Comparison of ENCODE assay signal across 15 mouse cellular contexts in genomic region chr4:95134611-95135010, GRCm38 (mm10).
A peak's percentile ranks its signal among the peaks of the same experiment; 100 is the strongest.
DNase-seq lines count a peak whose midpoint lies in the region; ATAC-seq lines count a peak whose summit lies in the region.
"Had no signal": no experiment of that assay in that cellular context is flagged by ENCODE, and none has a peak within 500 bp of the region (broad histone marks: within the 10 kb centered on the region; RNA-seq: fewer than 3 reads in every experiment).

No protein-coding gene starts in this region.

- intact Hi-C loops in left cerebral cortex, postnatal 4 days (cut with DNase I): no loop called here
- intact Hi-C loops in gastrocnemius, postnatal 36 days (cut with DNase I): loop anchor here (5.0 kb wide), 1 partner anchor 52 kb away; no protein-coding TSS in a partner anchor

- H3K4me2 ChIP-seq in neural tube, embryonic 14.5 days (ENCODE audit: low read depth, low read length): no peak overlapping the region
- H3K4me2 ChIP-seq: embryonic facial prominence, embryonic 13.5 days; heart, embryonic 11.5 days; limb, embryonic 15.5 days had no signal

- H3K9ac ChIP-seq in neural tube, embryonic 14.5 days (replicated peaks; ENCODE audit: low read depth, low read length): no peak overlapping the region
- H3K9ac ChIP-seq: embryonic facial prominence, embryonic 13.5 days; limb, embryonic 15.5 days had no signal

- no peaks in the 10 kb centered on the region for H3K36me3 ChIP-seq in neural tube, embryonic 14.5 days (ENCODE audit: control insufficient read depth, insufficient read depth, low read length)
- H3K36me3 ChIP-seq: embryonic facial prominence, embryonic 13.5 days; limb, embryonic 15.5 days had no signal

- H3K27ac ChIP-seq in neural tube, embryonic 14.5 days (ENCODE audit: low read depth, low read length): no peak overlapping the region
- H3K27ac ChIP-seq: embryonic facial prominence, embryonic 13.5 days; limb, embryonic 15.5 days had no signal

- H3K9me3 ChIP-seq in neural tube, embryonic 14.5 days (ENCODE audit: control insufficient read depth, low read length): no peaks in the 10 kb centered on the region
- H3K9me3 ChIP-seq: embryonic facial prominence, embryonic 13.5 days; limb, embryonic 15.5 days had no signal

- peak; percentile 58; the same call in 1 of the 2 replicates for ATAC-seq in neural tube, embryonic 14.5 days (ENCODE audit: low read depth)

- no peaks in the 10 kb centered on the region for H3K27me3 ChIP-seq in neural tube, embryonic 14.5 days (ENCODE audit: control insufficient read depth, insufficient read depth, low read length)
- H3K27me3 ChIP-seq: embryonic facial prominence, embryonic 13.5 days; limb, embryonic 15.5 days had no signal

- no peak overlapping the region for H3K4me3 ChIP-seq in neural tube, embryonic 14.5 days (ENCODE audit: low read depth, low read length)
- H3K4me3 ChIP-seq: embryonic facial prominence, embryonic 13.5 days; limb, embryonic 15.5 days had no signal

- no peaks in the 10 kb centered on the region for H3K4me1 ChIP-seq in neural tube, embryonic 14.5 days (ENCODE audit: control insufficient read depth, insufficient read depth, low read length)

- WGBS in neural tube, embryonic 14.5 days: 5% methylated on average over 5 of the region's 5 CpGs

- DNase-seq in cerebellum, postnatal 10 days: peak; percentile 59 to 68
- no peak for DNase-seq in cerebellum, adult 18-20 months
- DNase-seq in left cerebral cortex, postnatal 4 days: peak; percentile 62
- DNase-seq in left cerebral cortex, adult 11 months (ENCODE audit: low spot score): no peak
- peak; percentile 33 for DNase-seq in right cerebral cortex, postnatal 4 days
- no peak for DNase-seq in right cerebral cortex, postnatal 10 days (ENCODE audit: low spot score in 2 of 2)
- no peak for DNase-seq in gastrocnemius, postnatal 36 days
- DNase-seq: adrenal gland, postnatal 25 days; gastrocnemius, postnatal 25 days; lung, adult 2 months; thymus, postnatal 4 days had no signal

Comparison
In these comparisons a context has a peak if more than half of its experiments do, and no peak if none do; other contexts are left out.
1. DNase-seq: peak in cerebellum, postnatal 10 days (2 of 2), left cerebral cortex, postnatal 4 days (single experiment) and right cerebral cortex, postnatal 4 days (single experiment); none in cerebellum, adult 18-20 months (0 of 2), left cerebral cortex, adult 11 months (single experiment), right cerebral cortex, postnatal 10 days (0 of 2) and gastrocnemius, postnatal 36 days (0 of 2).